Comparison of ENCODE assay signal across 9 mouse cellular contexts in the genomic region with DNA sequence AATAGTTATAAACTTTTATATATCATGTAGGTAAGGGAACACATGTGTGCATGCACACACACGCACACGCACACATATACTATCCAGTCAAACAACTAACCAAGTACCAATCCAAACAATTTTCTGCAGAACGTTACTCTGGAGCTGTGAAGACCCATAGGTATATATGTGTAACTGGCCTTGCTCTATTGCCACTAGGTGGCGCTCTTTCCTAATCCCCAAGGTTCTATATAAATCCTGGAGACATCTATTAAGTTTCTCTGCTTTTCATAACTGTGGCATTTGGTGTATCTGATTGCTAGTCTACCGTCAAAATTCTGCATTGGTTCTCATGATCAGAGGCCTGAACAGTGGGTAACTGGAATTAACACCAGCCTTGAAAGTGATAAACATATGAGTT. TPM values are rescaled to one million over a fixed set of nuclear protein-coding genes. Genes with fewer than 3 reads are reported as not detected.
DNase-seq lines count a peak whose midpoint lies in the region; ATAC-seq and TF ChIP-seq lines count a peak whose summit lies in the region.
"Had no signal": no experiment of that assay in that cellular context is flagged by ENCODE, and none has a peak within 500 bp of the region (broad histone marks: within the 10 kb centered on the region; RNA-seq: fewer than 3 reads in every experiment).

No protein-coding gene starts in this region.

- no peak for TF ChIP-seq POLR2A in cerebellum, adult 2 months (IDR thresholded peaks at IDR 0.05; ENCODE audit: borderline replicate concordance, insufficient read depth, low read length)

- no peak for TF ChIP-seq CTCF in cerebellum, adult 2 months (IDR thresholded peaks at IDR 0.05; ENCODE audit: borderline replicate concordance, insufficient read depth, low read depth, low read length)

- 8% methylated on average over 5 of the region's 5 CpGs for WGBS in cerebellum, adult 2 months
- 15% methylated on average over 5 of the region's 5 CpGs for WGBS in liver, embryonic 13.5 days (ENCODE audit: insufficient replicate concordance)

- DNase-seq in CD4-positive, CD25-positive, alpha-beta regulatory T cell, adult 2 months (ENCODE audit: low read depth, low spot score), result peak; percentile 58
- DNase-seq in MN1 (ENCODE audit: low spot score), result peak; percentile 79
- peak; percentile 54 to 63 for DNase-seq in cerebellum, adult 2 months
- peak; percentile 73 for DNase-seq in forelimb bud, embryonic 11.5 days (ENCODE audit: low read depth, low spot score)
- DNase-seq in kidney, postnatal 14 days, result peak; percentile 63
- peak; percentile 18 for DNase-seq in liver, embryonic 13.5 days
- DNase-seq in retina, postnatal 7 days (ENCODE audit: low read depth, low spot score), result peak; percentile 60

- no peak overlapping the region for H3K4me2 ChIP-seq in liver, embryonic 13.5 days

- no peak overlapping the region for H3K4me3 ChIP-seq in cerebellum, adult 2 months (replicated peaks; ENCODE audit: insufficient read depth, low read depth, low read length)
- no peak overlapping the region for H3K4me3 ChIP-seq in liver, embryonic 13.5 days (replicated peaks)

- H3K27ac ChIP-seq in cerebellum, adult 2 months (ENCODE audit: insufficient read depth, low read length), result no peak overlapping the region
- H3K27ac ChIP-seq in liver, embryonic 13.5 days, result no peak overlapping the region

- no peaks in the 10 kb centered on the region for H3K9me3 ChIP-seq in liver, embryonic 13.5 days (replicated peaks)

- H3K9ac ChIP-seq in liver, embryonic 13.5 days, result no peak overlapping the region

- no peak for ATAC-seq in CD4-positive, CD25-positive, alpha-beta regulatory T cell, adult 4 months
- ATAC-seq in liver, embryonic 13.5 days (ENCODE audit: low read depth), result no peak

- no peaks in the 10 kb centered on the region for H3K4me1 ChIP-seq in cerebellum, adult 2 months (ENCODE audit: control insufficient read depth, insufficient read depth, low read length)
- no peaks in the 10 kb centered on the region for H3K4me1 ChIP-seq in liver, embryonic 13.5 days (replicated peaks)

- no peaks in the 10 kb centered on the region for H3K36me3 ChIP-seq in liver, embryonic 13.5 days

- no peaks in the 10 kb centered on the region for H3K27me3 ChIP-seq in cerebellum, adult 2 months (ENCODE audit: control insufficient read depth, insufficient read depth, low read length)
- no peaks in the 10 kb centered on the region for H3K27me3 ChIP-seq in liver, embryonic 13.5 days

RNA-seq across cellular contexts. Expression of gene Arxes1, which starts 14.4 kb away (rescaled TPM):
- not detected for polyA plus RNA-seq in CD4-positive, CD25-positive, alpha-beta regulatory T cell, adult 4 months (2017; shearing (Covaris generic))
- 36.7 and 40.0 TPM in 2 replicates for polyA plus RNA-seq in cerebellum, adult 2 months (2012; rRNA removed)
- 13.1 and 17.0 TPM in 2 replicates for polyA plus RNA-seq in liver, embryonic 13.5 days (2015; fragmentation: Nextera tagmentation; extraction: Ambion mirVana)
- polyA plus RNA-seq: C2C12 had no signal

RNA-seq across cellular contexts. Expression of gene Bex2, which starts 20.5 kb away (rescaled TPM):
- 1 to 10 TPM in 1 of 2 experiments, under 1 TPM in 1; 0.77 to 3.4 TPM for polyA plus RNA-seq in CD4-positive, CD25-positive, alpha-beta regulatory T cell, adult 4 months (2017; shearing (Covaris generic))
- 291 and 304 TPM in 2 replicates for polyA plus RNA-seq in cerebellum, adult 2 months (2012; rRNA removed)
- polyA plus RNA-seq in liver, embryonic 13.5 days (2015; fragmentation: Nextera tagmentation; extraction: Ambion mirVana), result 176 and 215 TPM in 2 replicates

RNA-seq across cellular contexts. Expression of gene Nxf3, which starts 37.5 kb away (rescaled TPM):
- not detected for polyA plus RNA-seq in CD4-positive, CD25-positive, alpha-beta regulatory T cell, adult 4 months (2017; shearing (Covaris generic))
- 0.05 and 0.10 TPM in 2 replicates for polyA plus RNA-seq in cerebellum, adult 2 months (2012; rRNA removed)
- polyA plus RNA-seq in liver, embryonic 13.5 days (2015; fragmentation: Nextera tagmentation; extraction: Ambion mirVana), result 0.18 and 0.21 TPM in 2 replicates

RNA-seq across cellular contexts. Expression of gene Arxes2, which starts 53.9 kb away (rescaled TPM):
- polyA plus RNA-seq in CD4-positive, CD25-positive, alpha-beta regulatory T cell, adult 4 months (2017; shearing (Covaris generic)), result 1 to 10 TPM; 4.2 to 5.2 TPM
- 143 TPM in 2 replicates for polyA plus RNA-seq in cerebellum, adult 2 months (2012; rRNA removed)
- 25.8 and 28.8 TPM in 2 replicates for polyA plus RNA-seq in liver, embryonic 13.5 days (2015; fragmentation: Nextera tagmentation; extraction: Ambion mirVana)

Comparison
In these comparisons a context has a peak if more than half of its experiments do, and no peak if none do; other contexts are left out.
1. DNase-seq: peak in every context shown above with its lines; median percentile 79 in MN1; 73 in forelimb bud, embryonic 11.5 days; 63 in kidney, postnatal 14 days; 60 in retina, postnatal 7 days; 58 in cerebellum, adult 2 months; 58 in CD4-positive, CD25-positive, alpha-beta regulatory T cell, adult 2 months; 18 in liver, embryonic 13.5 days.
2. RNA of gene Arxes1, which starts 14.4 kb away (polyA plus RNA-seq): 36.7 to 40.0 TPM in cerebellum, adult 2 months and 13.1 to 17.0 TPM in liver, embryonic 13.5 days; not detected in CD4-positive, CD25-positive, alpha-beta regulatory T cell, adult 4 months; every median in the first group is over 10 times any median in the second.
3. RNA of gene Bex2, which starts 20.5 kb away (polyA plus RNA-seq): 291 to 304 TPM in cerebellum, adult 2 months and 176 to 215 TPM in liver, embryonic 13.5 days; 0.77 to 3.4 TPM in CD4-positive, CD25-positive, alpha-beta regulatory T cell, adult 4 months; every median in the first group is over 10 times any median in the second.